Mouse (Mus musculus) heart, adult 8-10 months (tissue): ENCODE data around the gene Dtnb. TPM values are rescaled to one million over a fixed set of nuclear protein-coding genes. Genes with fewer than 3 reads are reported as not detected.

ENCODE experiments used
- DNase-seq: peaks from one replicate; pipeline ENCODE4 v3.0.0; 2022; ENCODE audit warnings: low spot score
- total RNA-seq, 4 experiments: library from RNA; stranded (reverse); gene quantifications; 2 replicates each; pipeline ENCODE4 v1.2.4; 2022

Dtnb gene
- total RNA-seq, 4 experiments from 2014 or later = 6.8 to 9.1 (median 8.4) TPM

GRCm38 (mm10) chr12:3773643-3774042, 201.5 kb downstream of the Dtnb start:
- no peak for DNase-seq

GRCm38 (mm10) chr12:3776015-3776414, 203.8 kb downstream of the Dtnb start:
- DNase-seq = no peak

GRCm38 (mm10) chr12:3777682-3778081, 205.5 kb downstream of the Dtnb start:
- DNase-seq = no peak

- DNase-seq = no peak
Observed at GRCm38 (mm10) chr12:3778286-3778685, 206.1 kb downstream of the Dtnb start.

- no peak for DNase-seq
Observed at GRCm38 (mm10) chr12:3779639-3780038, 207.5 kb downstream of the Dtnb start.

- peak; percentile 60 for DNase-seq
Observed at GRCm38 (mm10) chr12:3780405-3780891, 208.3 kb downstream of the Dtnb start.

GRCm38 (mm10) chr12:3780931-3781471, 208.8 kb downstream of the Dtnb start:
- peak; percentile 28 for DNase-seq

- peak; percentile 90 for DNase-seq
Observed at GRCm38 (mm10) chr12:3781482-3781881, 209.3 kb downstream of the Dtnb start.

GRCm38 (mm10) chr12:3783196-3783825, 211.1 kb downstream of the Dtnb start:
- DNase-seq = no peak

- DNase-seq = no peak
Observed at GRCm38 (mm10) chr12:3784258-3784657, 212.1 kb downstream of the Dtnb start.

- DNase-seq = no peak
Observed at GRCm38 (mm10) chr12:3784729-3785128, 212.5 kb downstream of the Dtnb start.

- DNase-seq = no peak
Observed at GRCm38 (mm10) chr12:3787041-3787440, 214.9 kb downstream of the Dtnb start.

GRCm38 (mm10) chr12:3787541-3787940, 215.4 kb downstream of the Dtnb start:
- no peak for DNase-seq

- DNase-seq = no peak
Observed at GRCm38 (mm10) chr12:3788421-3789051, 216.4 kb downstream of the Dtnb start.

- no peak for DNase-seq
Observed at GRCm38 (mm10) chr12:3789626-3790185, 217.5 kb downstream of the Dtnb start.

- DNase-seq = no peak
Observed at GRCm38 (mm10) chr12:3791257-3791656, 219.1 kb downstream of the Dtnb start.

- peak; percentile 95 for DNase-seq
Observed at GRCm38 (mm10) chr12:3791732-3792131, 219.6 kb downstream of the Dtnb start.

- DNase-seq = no peak
Observed at GRCm38 (mm10) chr12:3792248-3792647, 220.1 kb downstream of the Dtnb start.

- no peak for DNase-seq
Observed at GRCm38 (mm10) chr12:3795569-3795968, 223.4 kb downstream of the Dtnb start.

- no peak for DNase-seq
Observed at GRCm38 (mm10) chr12:3799551-3799950, 227.4 kb downstream of the Dtnb start.

GRCm38 (mm10) chr12:3805852-3806251, 233.7 kb downstream of the Dtnb start, which contains the start of gene Dnmt3a:
Dnmt3a (plus strand) TSS chr12:3806007.
- DNase-seq = no peak

GRCm38 (mm10) chr12:3806271-3806684, 234.1 kb downstream of the Dtnb start:
- DNase-seq = peak; percentile 67
